Mouse (Mus musculus) E14TG2a.4 (cell line): ENCODE results near the gene Exosc6.

Experiments used
- CTCF ChIP-seq: conservative IDR thresholded peaks from 2 replicates; pipeline ENCODE4 v1.5.1; 2014; ENCODE audit warnings: low read length
- POU5F1 ChIP-seq: IDR thresholded peaks from 2 replicates; pipeline ENCODE4 v1.6.1; 2014; ENCODE audit warnings: low read length, borderline replicate concordance

DNA sequence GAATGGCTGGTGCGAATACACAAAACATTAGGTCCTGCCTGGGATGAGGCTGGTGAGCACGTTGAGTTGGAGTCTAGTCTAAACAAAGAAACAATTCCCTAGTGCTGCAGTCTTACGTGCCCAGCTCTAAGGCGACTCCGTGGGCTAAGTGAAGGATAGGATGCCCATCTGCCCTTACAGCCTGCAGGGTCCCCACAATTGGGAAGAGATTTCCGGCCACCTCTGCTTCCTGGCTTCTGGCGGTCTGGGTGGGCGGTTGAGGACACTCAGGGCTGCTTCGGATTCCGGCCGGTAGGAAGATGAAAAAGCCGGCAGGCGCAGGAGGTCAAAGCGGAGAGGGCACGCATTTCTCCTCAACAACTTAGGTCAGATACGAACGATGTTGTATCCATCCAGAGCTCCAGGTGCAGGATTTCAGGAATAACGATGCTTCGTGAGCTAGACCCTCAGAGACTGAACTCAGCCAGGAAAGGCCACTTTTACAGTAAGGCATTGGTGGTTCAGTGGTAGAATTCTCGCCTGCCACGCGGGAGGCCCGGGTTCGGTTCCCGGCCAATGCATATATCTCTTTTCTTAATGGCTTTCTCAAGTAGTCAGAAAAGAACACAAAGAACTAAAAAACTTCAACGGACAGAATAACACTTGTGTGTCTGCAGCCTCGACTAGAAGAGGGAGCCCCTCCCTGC lies 6.1 kb downstream of the Exosc6 start:
- TF ChIP-seq CTCF = no peak
- TF ChIP-seq POU5F1 = no peak
